Mouse (Mus musculus) kidney, embryonic 14.5 days (tissue): ENCODE results near the gene Arhgap35. TPM values are rescaled to one million over a fixed set of nuclear protein-coding genes. Genes with fewer than 3 reads are reported as not detected.

Experiments
- ATAC-seq: fragments of 200-750 bp; cut with Nextera tagmentation; 2 replicates; pipeline ENCODE4 v1.8.0; 2017; ENCODE audit warnings: moderate number of reproducible peaks, mild to moderate bottlenecking, moderate TSS enrichment, moderate library complexity; ENCODE audit not compliant: low FRiP score, low TSS enrichment
- H3K27ac ChIP-seq: fragments of 300-500 bp; sonication (generic); 2 replicates; pipeline ENCODE4 v1.5.1; 2014; ENCODE audit warnings: low read depth, mild to moderate bottlenecking, low read length, moderate library complexity, mixed read lengths
- H3K27me3 ChIP-seq: fragments of 300-500 bp; sonication (generic); 2 replicates; pipeline ENCODE4 v1.6.1; 2014; ENCODE audit warnings: mild to moderate bottlenecking, low read length; ENCODE audit not compliant: control insufficient read depth, insufficient read depth
- H3K36me3 ChIP-seq: fragments of 300-500 bp; sonication (generic); 2 replicates; pipeline ENCODE4 v1.6.1; 2014; ENCODE audit warnings: low read length, mixed read lengths; ENCODE audit not compliant: control insufficient read depth, insufficient read depth
- H3K4me1 ChIP-seq: fragments of 300-500 bp; sonication (generic); 2 replicates; pipeline ENCODE4 v1.6.1; 2014; ENCODE audit warnings: low read length, mixed read lengths; ENCODE audit not compliant: control insufficient read depth, insufficient read depth
- H3K4me2 ChIP-seq: fragments of 300-500 bp; sonication (generic); replicated peaks from 2 replicates; pipeline ENCODE4 v1.6.1; 2014; ENCODE audit warnings: low read depth, mild to moderate bottlenecking, low read length
- H3K4me3 ChIP-seq: fragments of 300-500 bp; sonication (generic); 2 replicates; pipeline ENCODE4 v1.5.1; 2014; ENCODE audit warnings: mild to moderate bottlenecking, low read length
- H3K9ac ChIP-seq: fragments of 300-500 bp; sonication (generic); 2 replicates; pipeline ENCODE4 v1.6.1; 2014; ENCODE audit warnings: low read depth, mild to moderate bottlenecking, low read length, moderate library complexity
- H3K9me3 ChIP-seq: fragments of 300-500 bp; sonication (generic); 2 replicates; pipeline ENCODE4 v1.6.1; 2016; ENCODE audit warnings: low read length; ENCODE audit not compliant: control insufficient read depth
- WGBS: fragments of 180-500 bp; shearing (Covaris S2); extraction: QIAGEN DNeasy Blood & Tissue Kit; methylation state at CpG from one replicate; pipeline ENCODE4 v1.1.7; 2014; 5-methylcytosine and 5-hydroxymethylcytosine counted together
- polyA plus RNA-seq: library from polyadenylated mRNA; unstranded; fragments of >200 nt; fragmentation: Nextera tagmentation; extraction: Ambion mirVana; gene quantifications from 2 replicates; pipeline ENCODE4 v1.2.1, GENCODE M21; 2014

The Arhgap35 gene
- polyA plus RNA-seq, 1 experiment from 2014 or later: 26.6 TPM

DNA sequence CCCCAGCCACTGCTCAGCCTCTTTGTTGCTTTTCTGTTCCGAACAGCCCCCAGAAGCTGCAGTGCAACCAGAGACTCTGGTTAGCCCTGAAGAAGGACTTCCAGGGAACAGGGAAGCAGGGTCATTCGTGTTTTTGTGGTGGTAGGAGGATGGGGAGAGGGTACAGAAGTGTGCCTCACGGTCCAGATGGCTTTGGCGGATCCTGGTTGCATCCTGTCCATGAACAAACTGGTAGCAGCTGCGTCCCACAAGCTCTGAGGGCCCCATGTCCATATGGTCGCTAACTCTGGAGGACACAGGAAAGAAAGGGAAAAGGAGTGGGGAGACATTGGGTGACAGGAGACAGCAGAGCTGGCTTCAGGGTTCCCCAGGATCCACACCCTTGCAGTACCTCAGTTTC lies 153.6 kb downstream of the Arhgap35 start:
- H3K27ac ChIP-seq: no peak overlapping the region
- no peaks in the 10 kb centered on the region for H3K4me1 ChIP-seq
- H3K9ac ChIP-seq: no peak overlapping the region
- no peaks in the 10 kb centered on the region for H3K9me3 ChIP-seq
- H3K4me3 ChIP-seq: no peak overlapping the region
- no peak overlapping the region for H3K4me2 ChIP-seq
- WGBS: 51% methylated on average over 6 of the region's 6 CpGs
- no peak for ATAC-seq
- no peaks in the 10 kb centered on the region for H3K36me3 ChIP-seq
- peaks cover 6% of the 10 kb centered on the region; the same call in 1 of the 2 replicates for H3K27me3 ChIP-seq

DNA sequence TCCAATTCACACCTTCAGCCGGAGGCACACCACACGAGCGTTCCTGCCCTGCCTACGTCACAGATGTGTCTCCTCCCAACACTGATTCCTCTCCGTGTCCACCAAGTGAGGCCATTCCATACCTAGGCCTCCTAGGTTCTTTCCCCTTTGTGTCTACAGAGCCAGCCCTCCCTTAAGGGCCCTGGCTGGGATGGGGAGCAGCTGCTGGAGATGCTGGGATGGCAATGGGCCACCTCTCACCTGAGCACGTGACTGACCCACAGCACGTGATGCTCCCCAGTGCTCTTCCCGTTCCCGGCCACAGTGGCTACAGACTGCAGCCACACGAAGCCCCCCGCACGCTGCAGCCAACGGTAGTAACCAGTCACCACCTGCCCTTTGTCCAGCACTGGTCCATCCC lies 154.2 kb downstream of the Arhgap35 start:
- peaks cover 6% of the 10 kb centered on the region; the same call in 1 of the 2 replicates for H3K27me3 ChIP-seq
- ATAC-seq: no peak
- no peak overlapping the region for H3K27ac ChIP-seq
- H3K4me1 ChIP-seq: no peaks in the 10 kb centered on the region
- WGBS: 37% methylated on average over 13 of the region's 13 CpGs
- no peak overlapping the region for H3K4me3 ChIP-seq
- no peak overlapping the region for H3K9ac ChIP-seq
- H3K9me3 ChIP-seq: no peaks in the 10 kb centered on the region
- no peaks in the 10 kb centered on the region for H3K36me3 ChIP-seq
- no peak overlapping the region for H3K4me2 ChIP-seq

DNA sequence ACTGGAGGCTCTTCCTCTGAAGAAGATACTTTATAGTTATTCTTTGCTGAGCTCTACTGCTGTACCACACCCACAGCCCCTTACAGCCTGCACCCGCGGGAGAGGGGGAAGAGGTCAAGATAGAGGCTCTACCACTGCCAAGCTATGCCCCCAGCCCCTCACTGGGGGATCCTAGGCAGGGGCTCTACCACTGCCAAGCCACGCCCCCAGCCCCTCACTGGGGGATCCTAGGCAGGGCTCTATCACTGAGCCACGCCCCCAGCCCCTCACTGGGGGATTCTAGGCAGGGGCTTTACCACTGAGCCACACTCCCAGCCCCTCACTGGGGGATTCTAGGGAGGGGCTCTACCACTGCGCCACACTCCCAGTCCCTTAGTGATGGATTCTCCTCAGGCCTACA lies 158.5 kb downstream of the Arhgap35 start:
- no peak for ATAC-seq
- 80% methylated on average over 5 of the region's 5 CpGs for WGBS
- Histone ChIP-seq H3K36me3 (no peaks in the 10 kb centered on the region), H3K27ac (no peak overlapping the region), H3K27me3 (peaks cover 6% of the 10 kb centered on the region; the same call in 1 of the 2 replicates), H3K4me2 (no peak overlapping the region), H3K9ac (no peak overlapping the region), H3K4me3 (no peak overlapping the region), H3K9me3 (no peaks in the 10 kb centered on the region), H3K4me1 (peaks cover 4% of the 10 kb centered on the region; the same call in 1 of the 2 replicates)

DNA sequence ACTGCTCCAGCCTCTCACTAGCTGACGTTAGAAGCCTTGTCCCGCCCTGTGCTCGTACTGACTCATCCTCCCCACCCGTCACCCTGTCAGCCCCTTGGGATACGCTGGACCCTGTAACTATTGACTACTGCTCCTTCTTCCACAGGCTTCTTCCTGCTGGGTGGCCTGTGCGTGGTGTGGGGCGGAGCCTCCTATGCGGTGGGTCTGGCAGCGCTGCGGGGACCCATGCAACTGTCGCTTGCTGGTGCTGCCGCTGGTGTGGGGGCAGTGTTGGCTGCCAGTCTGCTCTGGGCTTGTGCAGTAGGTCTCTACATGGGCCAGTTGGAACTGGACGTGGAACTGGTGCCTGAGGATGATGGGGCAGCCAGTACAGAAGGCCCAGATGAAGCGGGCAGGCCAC lies 159.8 kb downstream of the Arhgap35 start:
- Histone ChIP-seq H3K4me3 (no peak overlapping the region), H3K27me3 (no peaks in the 10 kb centered on the region), H3K9me3 (no peaks in the 10 kb centered on the region), H3K27ac (no peak overlapping the region), H3K4me2 (no peak overlapping the region), H3K4me1 (peaks cover 4% of the 10 kb centered on the region; the same call in 1 of the 2 replicates), H3K9ac (no peak overlapping the region), H3K36me3 (no peaks in the 10 kb centered on the region)
- 93% methylated on average over 14 of the region's 14 CpGs for WGBS
- no peak for ATAC-seq

DNA sequence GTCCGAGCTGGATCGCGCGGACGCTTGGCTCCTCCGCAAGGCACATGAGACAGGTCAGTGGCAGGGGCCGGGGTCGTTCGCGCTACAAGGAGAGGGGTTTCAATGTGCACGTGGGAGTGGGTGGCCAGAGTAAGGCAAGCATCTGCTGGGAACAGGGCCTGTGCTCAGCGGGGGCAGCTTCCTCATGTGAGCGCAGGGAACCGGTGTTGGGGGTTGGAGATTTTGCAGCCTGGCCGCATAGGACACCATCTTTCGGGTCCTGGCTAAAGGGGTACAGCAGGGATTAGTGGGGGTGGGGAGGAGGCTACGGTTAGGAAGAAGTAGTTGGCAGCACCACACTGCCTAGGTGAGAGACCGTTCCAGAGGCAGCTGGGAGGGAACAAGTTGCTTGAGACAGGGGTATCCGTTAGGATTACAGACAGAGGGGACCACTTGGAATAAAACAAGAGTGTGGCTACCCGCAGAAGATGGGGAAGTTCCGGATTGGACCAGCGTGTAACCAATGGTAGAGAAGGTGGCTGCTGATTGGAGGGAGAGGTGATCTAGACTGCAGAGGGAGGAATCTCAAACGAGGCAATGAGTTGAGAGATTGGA lies 161.6 kb downstream of the Arhgap35 start:
- Histone ChIP-seq H3K4me2 (peak overlapping the region; percentile 59), H3K9me3 (no peaks in the 10 kb centered on the region), H3K4me1 (peaks cover 4% of the 10 kb centered on the region; the same call in 1 of the 2 replicates), H3K36me3 (no peaks in the 10 kb centered on the region), H3K9ac (peak overlapping the region; percentile 51), H3K4me3 (peak overlapping the region; percentile 64), H3K27me3 (no peaks in the 10 kb centered on the region), H3K27ac (no peak overlapping the region)
- 0% methylated on average over 23 of the region's 23 CpGs for WGBS
- peak; percentile 72 for ATAC-seq

DNA sequence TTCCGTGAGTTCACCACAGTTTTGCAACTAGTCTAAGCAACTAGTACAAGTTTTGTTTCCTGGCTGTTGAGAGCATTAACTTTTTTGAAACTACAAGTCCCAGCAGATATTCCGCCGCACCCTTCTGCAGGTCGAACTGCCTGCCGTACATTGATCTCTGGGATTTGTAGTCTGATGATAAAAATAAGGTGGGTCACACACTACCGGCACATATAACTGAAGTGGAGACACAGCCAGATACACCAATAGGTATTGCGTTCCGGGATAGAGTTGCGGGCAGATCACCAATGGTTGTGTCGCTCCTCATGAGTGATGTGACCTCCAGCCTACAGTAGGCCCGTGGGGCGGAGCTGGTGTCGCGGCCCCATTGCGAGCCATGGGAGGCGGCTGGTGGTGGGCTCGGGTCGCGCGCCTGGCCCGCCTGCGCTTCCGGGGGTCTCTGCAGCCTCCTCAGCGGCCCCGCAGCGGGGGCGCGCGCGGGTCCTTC lies 162.2 kb downstream of the Arhgap35 start, which contains the start of gene Tmem160:
Tmem160 (plus strand) TSS at position 193 of the 487 bp plus-strand sequence.
- Histone ChIP-seq H3K36me3 (no peaks in the 10 kb centered on the region), H3K27me3 (no peaks in the 10 kb centered on the region), H3K9ac (peak within 1 kb of the TSS; percentile 51), H3K4me3 (peak within 1 kb of the TSS; percentile 64), H3K9me3 (no peaks in the 10 kb centered on the region), H3K27ac (no peak within 1 kb of the TSS), H3K4me2 (peak within 1 kb of the TSS; percentile 59), H3K4me1 (peaks cover 4% of the 10 kb centered on the region; the same call in 1 of the 2 replicates)
- 2% methylated on average over 30 of the region's 30 CpGs for WGBS
- peak; percentile 98 for ATAC-seq

DNA sequence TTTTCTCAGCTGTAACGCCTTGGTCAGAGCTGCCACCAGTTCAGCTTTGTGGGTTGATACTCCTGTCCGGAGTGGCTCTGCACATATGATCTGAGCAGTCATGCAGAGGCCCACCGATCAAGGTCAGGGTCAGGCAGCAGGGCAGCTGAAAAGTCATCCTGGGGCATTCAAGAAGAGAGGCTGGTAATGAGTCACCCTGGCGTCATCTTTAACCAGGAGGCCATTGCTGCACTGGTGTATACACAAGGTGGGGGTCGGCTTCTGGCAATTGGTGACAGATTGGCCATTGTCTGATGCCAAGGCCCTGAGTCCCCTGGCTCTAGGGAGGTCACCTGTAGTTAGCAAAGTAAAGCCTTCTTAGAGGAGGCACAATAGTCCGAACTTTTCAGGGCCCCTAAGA lies 163.1 kb downstream of the Arhgap35 start:
- Histone ChIP-seq H3K36me3 (no peaks in the 10 kb centered on the region), H3K4me3 (no peak overlapping the region), H3K9ac (no peak overlapping the region), H3K27ac (no peak overlapping the region), H3K4me2 (no peak overlapping the region), H3K4me1 (peaks cover 4% of the 10 kb centered on the region; the same call in 1 of the 2 replicates), H3K9me3 (no peaks in the 10 kb centered on the region), H3K27me3 (no peaks in the 10 kb centered on the region)
- ATAC-seq: no peak
- WGBS: 79% methylated on average over 6 of the region's 6 CpGs

Other genes with a start within 250 kb of the Arhgap35 start
- 241 and 323 TPM in 2 replicates for gene Sae1, start 227.2 kb downstream of the Arhgap35 start, polyA plus RNA-seq
- 16.7 and 23.6 TPM in 2 replicates for gene Zc3h4, start 214.1 kb downstream of the Arhgap35 start, polyA plus RNA-seq
- 56.0 TPM in 2 replicates for gene Tmem160, start 162.2 kb downstream of the Arhgap35 start, polyA plus RNA-seq
- gene Npas1, start 137.3 kb downstream of the Arhgap35 start, polyA plus RNA-seq: 0.13 TPM in 1 of 2 replicates, not detected in the other
- not detected in 2 replicates for gene Ceacam15, start 60.7 kb upstream of the Arhgap35 start, polyA plus RNA-seq
- not detected in 2 replicates for gene Ceacam9, start 106.9 kb upstream of the Arhgap35 start, polyA plus RNA-seq
- gene Ap2s1, start 123.4 kb upstream of the Arhgap35 start, polyA plus RNA-seq: 270 and 336 TPM in 2 replicates
- 30.2 and 36.1 TPM in 2 replicates for gene Slc1a5, start 166.3 kb upstream of the Arhgap35 start, polyA plus RNA-seq
- gene Strn4, start 200.9 kb upstream of the Arhgap35 start, polyA plus RNA-seq: 75.5 and 111 TPM in 2 replicates
- 23.6 and 31.1 TPM in 2 replicates for gene Fkrp, start 201.7 kb upstream of the Arhgap35 start, polyA plus RNA-seq
- 10.9 and 15.7 TPM in 2 replicates for gene Prkd2, start 227.9 kb upstream of the Arhgap35 start, polyA plus RNA-seq